Mouse (Mus musculus): ENCODE data around the gene Soga1.

- TF ChIP-seq CTCF (IDR thresholded peaks at IDR 0.05; ENCODE audit: low read depth, low read length) (no peak), TAL1 (conservative IDR thresholded peaks at IDR 0.05; ENCODE audit: low read depth, low read length) (no peak), GATA2 (IDR thresholded peaks at IDR 0.05; ENCODE audit: borderline replicate concordance, low read depth, low read length) (no peak)
Measured at GRCm38 (mm10) chr2:157073378-157074052, 5.5 kb downstream of the Soga1 start.
